Mouse (Mus musculus) cerebellum, adult 11 months (tissue): ENCODE data around the gene Gm6882.
"Not testable (repeated sequence)": the region's sequence is repeated elsewhere in the genome, so short reads cannot be mapped to it uniquely, and the experiment has no call there.

Source experiments
- DNase-seq: peaks from one replicate; pipeline ENCODE4 v3.0.0; 2022

Gene Gm6882

GRCm38 (mm10) chr7:21432645-21433044, at the start of gene Gm6882:
Gene Gm6882 (minus strand): TSS chr7:21432745.
- not testable (repeated sequence) for DNase-seq
